Mouse (Mus musculus) liver, postnatal 0 days (tissue): ENCODE data around the gene Fcgrt. TPM values are rescaled to one million over a fixed set of nuclear protein-coding genes. Genes with fewer than 3 reads are reported as not detected.
"Not testable (repeated sequence)": the region's sequence is repeated elsewhere in the genome, so short reads cannot be mapped to it uniquely, and the experiment has no call there.

Source experiments
- ATAC-seq: fragments of 200-750 bp; cut with Nextera tagmentation; 2 replicates; pipeline ENCODE4 v1.8.0; 2017; ENCODE audit warnings: mild to moderate bottlenecking, moderate library complexity
- DNase-seq: peaks from one replicate; pipeline ENCODE4 v3.0.0-alpha.2; 2016
- H3K27ac ChIP-seq: fragments of 300-500 bp; sonication (generic); 2 replicates; pipeline ENCODE4 v1.5.1; 2014; ENCODE audit warnings: antibody characterized with exemption, moderate library complexity, mild to moderate bottlenecking, low read depth
- H3K27me3 ChIP-seq: fragments of 300-500 bp; sonication (generic); 2 replicates; pipeline ENCODE4 v1.6.1; 2014; ENCODE audit warnings: low read length, control low read depth, mixed read lengths; ENCODE audit not compliant: insufficient read depth
- H3K36me3 ChIP-seq: fragments of 300-500 bp; sonication (generic); replicated peaks from 2 replicates; pipeline ENCODE4 v1.6.1; 2014; ENCODE audit warnings: mild to moderate bottlenecking, control low read depth, low read length, moderate library complexity, mixed read lengths; ENCODE audit not compliant: insufficient read depth
- H3K4me1 ChIP-seq: fragments of 300-500 bp; sonication (generic); 2 replicates; pipeline ENCODE4 v1.6.1; 2014; ENCODE audit warnings: antibody characterized with exemption, mild to moderate bottlenecking, control low read depth; ENCODE audit not compliant: insufficient read depth
- H3K4me2 ChIP-seq: fragments of 300-500 bp; sonication (generic); 2 replicates; pipeline ENCODE4 v1.6.1; 2014; ENCODE audit warnings: low read depth, mild to moderate bottlenecking, low read length, moderate library complexity, mixed read lengths
- H3K4me3 ChIP-seq: fragments of 300-500 bp; sonication (generic); 2 replicates; pipeline ENCODE4 v1.5.1; 2014; ENCODE audit warnings: low read depth, low read length
- H3K9ac ChIP-seq: fragments of 300-500 bp; sonication (generic); replicated peaks from 2 replicates; pipeline ENCODE4 v1.6.1; 2014; ENCODE audit warnings: mild to moderate bottlenecking, moderate library complexity
- H3K9me3 ChIP-seq: fragments of 300-500 bp; sonication (generic); 2 replicates; pipeline ENCODE4 v1.6.1; 2016; ENCODE audit warnings: mild to moderate bottlenecking, control low read depth, low read length, mixed read lengths
- CTCF ChIP-seq: sonication (generic); IDR thresholded peaks from 2 replicates; pipeline ENCODE4 v1.5.1; 2016; ENCODE audit warnings: antibody characterized with exemption, low read depth
- EP300 ChIP-seq: IDR thresholded peaks from 2 replicates; pipeline ENCODE4 v1.6.1; 2016; ENCODE audit warnings: antibody characterized with exemption, low read depth, mild to moderate bottlenecking
- WGBS: fragments of 180-500 bp; shearing (Covaris S2); extraction: QIAGEN DNeasy Blood & Tissue Kit; methylation state at CpG from one replicate; pipeline ENCODE4 v1.1.7; 2014; ENCODE audit not compliant: insufficient replicate concordance; 5-methylcytosine and 5-hydroxymethylcytosine counted together
- polyA plus RNA-seq: library from polyadenylated mRNA; unstranded; fragments of >200 nt; fragmentation: Nextera tagmentation; extraction: Ambion mirVana; gene quantifications from 2 replicates; pipeline ENCODE4 v1.2.1, GENCODE M21; 2015

The Fcgrt gene
- polyA plus RNA-seq, 1 experiment from 2014 or later: 150 TPM

- Histone ChIP-seq H3K4me2 (no peak overlapping the region), H3K36me3 (peaks cover 33% of the 10 kb centered on the region), H3K9me3 (no peaks in the 10 kb centered on the region), H3K4me1 (peaks cover 31% of the 10 kb centered on the region), H3K27me3 (no peaks in the 10 kb centered on the region), H3K9ac (no peak overlapping the region; the same call in 1 of the 2 replicates), H3K27ac (no peak overlapping the region), H3K4me3 (no peak overlapping the region)
- DNase-seq: no peak
- WGBS: 66% methylated on average over 5 of the region's 5 CpGs
- TF ChIP-seq CTCF: no peak
- no peak for TF ChIP-seq EP300
- no peak for ATAC-seq
Measured at GRCm38 (mm10) chr7:45119780-45120709, 16.4 kb upstream of the Fcgrt start.

DNA sequence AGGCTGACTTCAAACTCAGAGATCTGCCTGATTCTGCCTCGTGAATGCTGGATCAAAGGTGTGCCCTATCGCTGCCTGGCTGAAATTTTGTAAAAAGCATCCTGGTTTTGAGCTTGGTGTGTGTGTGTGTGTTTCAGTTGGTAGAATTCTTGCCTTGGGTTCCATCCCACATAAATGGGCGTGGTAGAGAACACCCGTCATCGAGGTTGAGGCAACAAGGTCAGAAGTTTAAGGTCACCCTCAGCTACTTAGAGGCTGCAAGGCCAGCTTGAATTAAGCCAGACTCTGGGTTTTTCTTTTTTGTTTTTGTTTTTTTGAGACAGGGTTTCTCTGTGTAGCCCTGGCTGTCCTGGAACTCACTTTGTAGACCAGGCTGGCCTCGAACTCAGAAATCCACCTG is 14.7 kb upstream of the Fcgrt start:
- no peak for TF ChIP-seq EP300
- no peak for TF ChIP-seq CTCF
- DNase-seq (no peak), ATAC-seq (no peak)
- H3K27ac ChIP-seq: no peak overlapping the region
- 59% methylated on average over 6 of the region's 6 CpGs for WGBS
- H3K4me2 ChIP-seq: no peak overlapping the region
- peaks cover 22% of the 10 kb centered on the region for H3K4me1 ChIP-seq
- peaks cover 33% of the 10 kb centered on the region for H3K36me3 ChIP-seq
- H3K9ac ChIP-seq: no peak overlapping the region
- H3K4me3 ChIP-seq: no peak overlapping the region
- H3K9me3 ChIP-seq: no peaks in the 10 kb centered on the region
- no peaks in the 10 kb centered on the region for H3K27me3 ChIP-seq

GRCm38 (mm10) chr7:45117566-45117965 is 13.9 kb upstream of the Fcgrt start:
- ATAC-seq (no peak), DNase-seq (no peak)
- Histone ChIP-seq H3K9ac (no peak overlapping the region), H3K4me1 (peaks cover 15% of the 10 kb centered on the region), H3K9me3 (no peaks in the 10 kb centered on the region), H3K4me3 (no peak overlapping the region), H3K36me3 (peaks cover 29% of the 10 kb centered on the region), H3K4me2 (no peak overlapping the region), H3K27ac (no peak overlapping the region), H3K27me3 (no peaks in the 10 kb centered on the region)
- 63% methylated on average over 8 of the region's 8 CpGs for WGBS
- TF ChIP-seq EP300: no peak
- no peak for TF ChIP-seq CTCF

DNA sequence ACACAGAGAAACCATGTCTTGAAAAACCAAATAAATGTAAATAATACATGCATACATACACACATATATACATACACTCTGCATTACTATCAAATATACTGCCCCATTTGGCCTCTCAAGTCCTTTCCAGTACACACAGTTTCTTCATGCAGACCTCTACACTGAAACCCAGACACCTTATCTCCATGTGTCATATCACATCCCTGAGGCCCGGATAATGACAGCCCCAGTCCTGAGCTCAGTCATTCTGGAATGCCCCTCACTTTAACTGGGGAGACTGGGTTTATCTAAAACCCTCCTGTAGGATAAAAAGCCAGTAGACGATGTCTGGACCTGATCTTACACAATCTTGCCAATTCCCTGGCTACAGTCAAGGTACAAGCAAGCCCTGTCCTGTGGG is 9.8 kb upstream of the Fcgrt start:
- Histone ChIP-seq H3K4me1 (no peaks in the 10 kb centered on the region), H3K36me3 (no peaks in the 10 kb centered on the region), H3K4me3 (no peak overlapping the region), H3K9me3 (no peaks in the 10 kb centered on the region), H3K27ac (no peak overlapping the region), H3K27me3 (no peaks in the 10 kb centered on the region), H3K4me2 (no peak overlapping the region), H3K9ac (no peak overlapping the region)
- no peak for DNase-seq
- TF ChIP-seq CTCF (no peak), EP300 (no peak)
- ATAC-seq: no peak
- 43% methylated on average over 2 of the region's 2 CpGs for WGBS

DNA sequence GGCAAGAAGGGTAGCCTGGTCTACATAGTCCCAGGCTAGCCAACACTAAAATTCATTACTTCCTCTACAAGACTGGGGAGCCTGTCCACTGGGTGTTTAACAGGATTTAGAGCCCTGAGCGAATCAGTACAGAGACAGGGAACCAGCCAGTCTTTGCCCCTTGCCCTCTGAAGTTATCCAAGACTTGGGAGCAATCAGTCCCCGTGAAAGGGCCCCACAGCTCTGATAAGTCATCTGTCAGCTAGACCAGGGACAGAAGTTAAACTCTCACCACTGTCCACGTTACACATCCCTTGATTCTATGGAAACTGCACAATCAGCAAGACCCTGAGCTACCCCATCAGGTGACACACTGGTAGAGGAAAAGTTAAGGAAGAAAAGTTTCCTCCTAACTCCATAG is 8.9 kb upstream of the Fcgrt start:
- Histone ChIP-seq H3K36me3 (no peaks in the 10 kb centered on the region), H3K9me3 (no peaks in the 10 kb centered on the region), H3K27me3 (no peaks in the 10 kb centered on the region), H3K27ac (no peak overlapping the region), H3K4me2 (no peak overlapping the region), H3K4me3 (no peak overlapping the region), H3K4me1 (no peaks in the 10 kb centered on the region), H3K9ac (no peak overlapping the region)
- ATAC-seq (no peak), DNase-seq (no peak)
- WGBS: 40% methylated on average over 3 of the region's 3 CpGs
- TF ChIP-seq EP300: no peak
- no peak for TF ChIP-seq CTCF

DNA sequence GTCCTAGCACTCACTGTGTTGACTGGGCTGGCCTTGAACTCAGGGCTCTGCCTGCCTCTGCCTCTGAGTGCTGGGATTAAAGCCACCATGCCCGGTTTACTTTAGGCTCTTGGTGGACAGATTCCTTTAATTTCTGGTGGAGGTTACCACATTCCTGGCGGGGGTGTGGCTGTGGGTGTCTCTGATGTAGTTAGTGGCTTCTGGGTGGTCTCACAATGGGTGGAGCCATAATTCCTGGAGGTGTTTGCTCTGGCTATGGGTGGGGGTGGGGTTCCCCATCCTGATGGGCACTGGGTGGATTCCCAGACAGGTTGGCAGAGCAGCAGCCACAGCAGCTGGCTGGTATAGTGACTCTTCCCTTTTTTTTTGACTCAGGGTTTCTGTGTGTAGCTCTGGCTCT is 8.3 kb upstream of the Fcgrt start:
- WGBS: 64% methylated on average over 2 of the region's 2 CpGs
- TF ChIP-seq EP300: no peak
- TF ChIP-seq CTCF: no peak
- no peaks in the 10 kb centered on the region for H3K4me1 ChIP-seq
- no peaks in the 10 kb centered on the region for H3K36me3 ChIP-seq
- no peak for ATAC-seq
- H3K27ac ChIP-seq: no peak overlapping the region
- no peaks in the 10 kb centered on the region for H3K9me3 ChIP-seq
- no peak overlapping the region for H3K4me3 ChIP-seq
- no peak for DNase-seq
- no peak overlapping the region for H3K9ac ChIP-seq
- no peaks in the 10 kb centered on the region for H3K27me3 ChIP-seq
- H3K4me2 ChIP-seq: no peak overlapping the region

DNA sequence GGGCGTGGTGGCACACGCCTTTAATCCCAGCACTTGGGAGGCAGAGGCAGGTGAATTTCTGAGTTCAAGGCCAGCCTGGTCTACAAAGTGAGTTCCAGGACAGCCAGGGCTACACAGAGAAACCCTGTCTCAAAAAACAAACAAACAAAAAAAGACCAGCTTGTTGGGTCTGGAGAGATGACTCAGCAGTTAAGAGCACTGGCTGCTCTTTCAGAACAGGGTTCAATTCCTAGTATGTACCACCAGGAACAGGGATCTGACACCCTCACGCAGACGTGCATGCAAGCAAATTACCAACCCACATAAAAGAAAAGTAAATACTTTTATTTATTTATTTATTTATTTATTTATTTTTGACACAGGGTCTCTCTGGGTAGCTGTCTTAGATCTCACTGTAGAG is 6.4 kb upstream of the Fcgrt start:
- H3K4me3 ChIP-seq, H3K9ac ChIP-seq, DNase-seq, ATAC-seq, H3K4me2 ChIP-seq, H3K27me3 ChIP-seq, H3K36me3 ChIP-seq, H3K9me3 ChIP-seq, H3K27ac ChIP-seq, H3K4me1 ChIP-seq: not testable (repeated sequence)
- WGBS: 73% methylated on average over 4 of the region's 4 CpGs
